In genomic region chr1:34174517-34174916, GRCm38 (mm10) we compare ENCODE assay signal across 25 mouse cellular contexts.
A peak's percentile ranks its signal among the peaks of the same experiment; 100 is the strongest.
DNase-seq lines count a peak whose midpoint lies in the region; ATAC-seq lines count a peak whose summit lies in the region.
"Had no signal": no experiment of that assay in that cellular context is flagged by ENCODE, and none has a peak within 500 bp of the region (broad histone marks: within the 10 kb centered on the region; RNA-seq: fewer than 3 reads in every experiment).

No protein-coding gene starts in this region.

- no peak overlapping the region for H3K4me2 ChIP-seq in kidney, embryonic 15.5 days
- H3K4me2 ChIP-seq in kidney, embryonic 16.5 days (replicated peaks; ENCODE audit: low read depth, low read length) = no peak overlapping the region
- H3K4me2 ChIP-seq: embryonic facial prominence, embryonic 12.5 days; forebrain, embryonic 13.5 days had no signal

- peak; percentile 21 for DNase-seq in kidney, adult 18-20 months
- DNase-seq in kidney, postnatal 14 days = no peak
- peak; percentile 28 to 39 for DNase-seq in kidney, adult 8-10 months
- no peak for DNase-seq in kidney, adult 11 months
- DNase-seq in kidney, postnatal 25 days = peak; percentile 15 to 52
- no peak for DNase-seq in lung, postnatal 4 days
- DNase-seq: adrenal gland, adult 8-10 months; adrenal gland, postnatal 14 days; adrenal gland, postnatal 36 days; B cell, adult 2 months; cerebellum, adult 11-12 months; cerebellum, adult 2 months; cerebellum, adult 9-10 months; cerebellum, postnatal 10 days; cerebellum, postnatal 25 days had no signal

- H3K9me3 ChIP-seq in kidney, embryonic 15.5 days (replicated peaks) = no peaks in the 10 kb centered on the region
- no peaks in the 10 kb centered on the region for H3K9me3 ChIP-seq in kidney, embryonic 16.5 days (ENCODE audit: low read length)
- H3K9me3 ChIP-seq: embryonic facial prominence, embryonic 10.5 days; embryonic facial prominence, embryonic 12.5 days; forebrain, embryonic 13.5 days; G1E had no signal

- peaks cover 84% of the 10 kb centered on the region for H3K36me3 ChIP-seq in kidney, embryonic 15.5 days
- peaks cover 67% of the 10 kb centered on the region for H3K36me3 ChIP-seq in kidney, embryonic 16.5 days (ENCODE audit: insufficient read depth, low read length)
- H3K36me3 ChIP-seq: G1E had no signal

- no peaks in the 10 kb centered on the region for H3K4me1 ChIP-seq in kidney, embryonic 15.5 days
- H3K4me1 ChIP-seq in kidney, embryonic 16.5 days (ENCODE audit: insufficient read depth, low read length) = no peaks in the 10 kb centered on the region
- H3K4me1 ChIP-seq: embryonic facial prominence, embryonic 10.5 days; embryonic facial prominence, embryonic 12.5 days; forebrain, embryonic 13.5 days had no signal

- no peak overlapping the region for H3K4me3 ChIP-seq in kidney, embryonic 15.5 days (replicated peaks)
- no peak overlapping the region for H3K4me3 ChIP-seq in kidney, embryonic 16.5 days (ENCODE audit: low read length)
- H3K4me3 ChIP-seq: embryonic facial prominence, embryonic 10.5 days; embryonic facial prominence, embryonic 12.5 days; forebrain, embryonic 13.5 days had no signal

- H3K27me3 ChIP-seq in kidney, embryonic 15.5 days = no peaks in the 10 kb centered on the region
- H3K27me3 ChIP-seq in kidney, embryonic 16.5 days (ENCODE audit: insufficient read depth, low read length) = no peaks in the 10 kb centered on the region
- H3K27me3 ChIP-seq: CH12.LX; embryonic facial prominence, embryonic 12.5 days; forebrain, embryonic 13.5 days; Patski had no signal

- no peak overlapping the region for H3K27ac ChIP-seq in kidney, embryonic 15.5 days
- H3K27ac ChIP-seq in kidney, embryonic 16.5 days (ENCODE audit: low read length) = no peak overlapping the region
- H3K27ac ChIP-seq: embryonic facial prominence, embryonic 10.5 days; embryonic facial prominence, embryonic 12.5 days; forebrain, embryonic 13.5 days had no signal

- H3K9ac ChIP-seq in kidney, embryonic 15.5 days = no peak overlapping the region
- H3K9ac ChIP-seq in kidney, embryonic 16.5 days (replicated peaks; ENCODE audit: low read length) = no peak overlapping the region
- H3K9ac ChIP-seq: embryonic facial prominence, embryonic 12.5 days; forebrain, embryonic 13.5 days had no signal

- ATAC-seq in kidney, embryonic 15.5 days (replicated peaks; ENCODE audit: low FRiP score) = 0 out of 2 replicates have a peak, but pooled peaks have one; percentile 58
- no peak for ATAC-seq in kidney, embryonic 16.5 days (ENCODE audit: low FRiP score, low TSS enrichment)
- ATAC-seq: activated CD4-positive, CD25-positive, alpha-beta regulatory T cell, adult 4 months; CD4-positive, CD25-positive, alpha-beta regulatory T cell, adult 4 months; forebrain, embryonic 13.5 days; Patski had no signal

- 92% methylated on average over 15 of the region's 15 CpGs for WGBS in kidney, embryonic 15.5 days
- 91% methylated on average over 15 of the region's 15 CpGs for WGBS in kidney, embryonic 16.5 days

Comparison
In these comparisons a context has a peak if more than half of its experiments do, and no peak if none do; other contexts are left out.
1. DNase-seq: peak in kidney, adult 18-20 months (single experiment), kidney, adult 8-10 months (2 of 2) and kidney, postnatal 25 days (2 of 2); none in kidney, postnatal 14 days (single experiment), kidney, adult 11 months (single experiment) and lung, postnatal 4 days (0 of 2).